Mouse (Mus musculus): ENCODE data around the gene Acot11.

GRCm38 (mm10) chr4:106847591-106848289, 42.9 kb upstream of the Acot11 start:
- TF ChIP-seq GATA1 (IDR thresholded peaks at IDR 0.05; ENCODE audit: borderline replicate concordance, low read length), result no peak
- TF ChIP-seq FLI1 (IDR thresholded peaks at IDR 0.05; ENCODE audit: low read length), result no peak

Measured in megakaryocyte, embryonic 14.5 days (primary cell).